Mouse (Mus musculus): Measurements from ENCODE around the gene Qsox1.

Gene Qsox1

GRCm38 (mm10) chr1:155812581-155813499 is at the start of gene Qsox1:
TSS of gene Qsox1 (minus strand) at chr1:155812889.
- peak; percentile 86 for DNase-seq (ENCODE audit: low spot score)

- peak; percentile 10 for DNase-seq (ENCODE audit: low spot score)
Measured at GRCm38 (mm10) chr1:155854926-155855702, 42.4 kb upstream of the Qsox1 start.

- DNase-seq (ENCODE audit: low spot score), result no peak
Measured at GRCm38 (mm10) chr1:155853009-155853408, 40.3 kb upstream of the Qsox1 start.

- peak; percentile 55 for DNase-seq (ENCODE audit: low spot score)
Measured at GRCm38 (mm10) chr1:155844235-155844634, 31.5 kb upstream of the Qsox1 start.

GRCm38 (mm10) chr1:155843538-155843937 is 30.8 kb upstream of the Qsox1 start:
- DNase-seq (ENCODE audit: low spot score), result no peak

GRCm38 (mm10) chr1:155835667-155836066 is 23.0 kb upstream of the Qsox1 start:
- DNase-seq (ENCODE audit: low spot score), result no peak

GRCm38 (mm10) chr1:155833610-155834009 is 20.9 kb upstream of the Qsox1 start:
- DNase-seq (ENCODE audit: low spot score), result no peak

GRCm38 (mm10) chr1:155831958-155832357 is 19.3 kb upstream of the Qsox1 start:
- DNase-seq (ENCODE audit: low spot score), result no peak

- no peak for DNase-seq (ENCODE audit: low spot score)
Measured at GRCm38 (mm10) chr1:155830861-155831260, 18.2 kb upstream of the Qsox1 start.

- no peak for DNase-seq (ENCODE audit: low spot score)
Measured at GRCm38 (mm10) chr1:155827703-155828295, 15.1 kb upstream of the Qsox1 start.

- peak; percentile 55 for DNase-seq (ENCODE audit: low spot score)
Measured at GRCm38 (mm10) chr1:155826803-155827395, 14.2 kb upstream of the Qsox1 start.

GRCm38 (mm10) chr1:155825940-155826716 is 13.4 kb upstream of the Qsox1 start:
- no peak for DNase-seq (ENCODE audit: low spot score)

GRCm38 (mm10) chr1:155820646-155821045 is 8.0 kb upstream of the Qsox1 start:
- DNase-seq (ENCODE audit: low spot score), result no peak

- DNase-seq (ENCODE audit: low spot score), result no peak
Measured at GRCm38 (mm10) chr1:155816167-155816566, 3.5 kb upstream of the Qsox1 start.

GRCm38 (mm10) chr1:155811995-155812580 is 601 bp downstream of the Qsox1 start:
- no peak for DNase-seq (ENCODE audit: low spot score)

- peak; percentile 65 for DNase-seq (ENCODE audit: low spot score)
Measured at GRCm38 (mm10) chr1:155810616-155811015, 2.1 kb downstream of the Qsox1 start.

- peak; percentile 73 for DNase-seq (ENCODE audit: low spot score)
Measured at GRCm38 (mm10) chr1:155809706-155810442, 2.8 kb downstream of the Qsox1 start.

- no peak for DNase-seq (ENCODE audit: low spot score)
Measured at GRCm38 (mm10) chr1:155808261-155808660, 4.4 kb downstream of the Qsox1 start.

- no peak for DNase-seq (ENCODE audit: low spot score)
Measured at GRCm38 (mm10) chr1:155805607-155806006, 7.1 kb downstream of the Qsox1 start.
